In genomic region chr2:181680716-181681117, GRCm38 (mm10) we compare ENCODE assay signal across 8 mouse cellular contexts. TPM values are rescaled to one million over a fixed set of nuclear protein-coding genes. Genes with fewer than 3 reads are reported as not detected.
A peak's percentile ranks its signal among the peaks of the same experiment; 100 is the strongest.
DNase-seq lines count a peak whose midpoint lies in the region; ATAC-seq lines count a peak whose summit lies in the region.

No protein-coding gene starts in this region.

- no peaks in the 10 kb centered on the region for H3K36me3 ChIP-seq in erythroblast, embryonic 14.5 days (ENCODE audit: control insufficient read depth)
- no peaks in the 10 kb centered on the region for H3K36me3 ChIP-seq in hindbrain, embryonic 11.5 days (ENCODE audit: control insufficient read depth, insufficient read depth, low read length)
- no peaks in the 10 kb centered on the region for H3K36me3 ChIP-seq in macrophage (ENCODE audit: inconsistent target)

- H3K9ac ChIP-seq in hindbrain, embryonic 11.5 days (ENCODE audit: low read depth, low read length): peak overlapping the region; percentile 82

- H3K4me1 ChIP-seq in erythroblast, embryonic 14.5 days (ENCODE audit: control insufficient read depth): peaks cover 16% of the 10 kb centered on the region
- peaks cover 7% of the 10 kb centered on the region for H3K4me1 ChIP-seq in hindbrain, embryonic 11.5 days (replicated peaks; ENCODE audit: control insufficient read depth, insufficient read depth, low read length)

- peak overlapping the region; percentile 61 for H3K4me3 ChIP-seq in erythroblast, embryonic 14.5 days (replicated peaks)
- H3K4me3 ChIP-seq in hindbrain, embryonic 11.5 days (ENCODE audit: low read depth, low read length): peak overlapping the region; percentile 64
- H3K4me3 ChIP-seq in macrophage (ENCODE audit: inconsistent target): peak overlapping the region; percentile 49

- no peak overlapping the region for H3K27ac ChIP-seq in hindbrain, embryonic 11.5 days (ENCODE audit: low read depth, low read length)
- no peak overlapping the region for H3K27ac ChIP-seq in macrophage

- no peaks in the 10 kb centered on the region for H3K79me2 ChIP-seq in macrophage (ENCODE audit: inconsistent target)

- WGBS in hindbrain, embryonic 11.5 days: 20% methylated on average over 7 of the region's 7 CpGs
- 12% methylated on average over 7 of the region's 7 CpGs for WGBS in macrophage (ENCODE audit: missing documents)

- H3K9me3 ChIP-seq in erythroblast, embryonic 14.5 days (ENCODE audit: control insufficient read depth, low read length): no peaks in the 10 kb centered on the region
- H3K9me3 ChIP-seq in hindbrain, embryonic 11.5 days (ENCODE audit: control insufficient read depth, low read length): no peaks in the 10 kb centered on the region

- H3K27me3 ChIP-seq in erythroblast, embryonic 14.5 days (ENCODE audit: control insufficient read depth): peaks cover 26% of the 10 kb centered on the region
- H3K27me3 ChIP-seq in hindbrain, embryonic 11.5 days (ENCODE audit: control insufficient read depth, insufficient read depth, low read length): no peaks in the 10 kb centered on the region

- peak; percentile 40 for DNase-seq in thymus, postnatal 4 days
- DNase-seq in thymus, postnatal 36 days: no peak
- DNase-seq in hindbrain, embryonic 11.5 days (ENCODE audit: low spot score): no peak
- DNase-seq in Muller cell, postnatal 12 days (ENCODE audit: inconsistent ontology term): no peak
- DNase-seq in ovary, adult 18-20 months (ENCODE audit: low spot score): no peak

- peak overlapping the region; percentile 95 for H3K4me2 ChIP-seq in hindbrain, embryonic 11.5 days (replicated peaks; ENCODE audit: low read depth, low read length)

- no peak for ATAC-seq in erythroblast, adult 5-6 weeks (replicated peaks; ENCODE audit: low FRiP score, poor library complexity, severe bottlenecking)
- ATAC-seq in hindbrain, embryonic 11.5 days (ENCODE audit: low FRiP score): peak; percentile 25

RNA-seq across cellular contexts. Expression of gene Tcea2, which starts 0.6 kb away (rescaled TPM):
- 0.02 TPM in 1 of 2 replicates, not detected in the other for polyA plus RNA-seq in erythroblast, embryonic 14.5 days (2012)
- not detected in 2 replicates for total RNA-seq in erythroblast, adult 5-6 weeks (2015; ENCODE audit: low replicate concordance)
- not detected in 2 replicates for total RNA-seq in erythroblast, adult 5-6 weeks (2017; ENCODE audit: low replicate concordance)
- polyA plus RNA-seq in hindbrain, embryonic 11.5 days (2014; fragmentation: Nextera tagmentation; extraction: Ambion mirVana): 20.7 and 21.2 TPM in 2 replicates
- 10 to 100 TPM in 6 of 26 experiments, 1 to 10 TPM in 20; 2.8 to 16.7 (median 6.9) TPM for total RNA-seq in macrophage (2018; cell fraction: chromatin; rRNA removed)
- 1 to 10 TPM in 8 of 26 experiments, under 1 TPM in 18; 0.38 to 2.1 (median 0.81) TPM for total RNA-seq in macrophage (2018; cell fraction: cytosol; rRNA removed)
- total RNA-seq in macrophage (2018; cell fraction: nucleus; rRNA removed): 10 to 100 TPM in 6 of 26 experiments, 1 to 10 TPM in 20; 2.0 to 15.0 (median 8.1) TPM
- 1.5 to 3.2 TPM (median 1.9 TPM) in 3 replicates for polyA plus RNA-seq in macrophage (2018)

RNA-seq across cellular contexts. Expression of gene Sox18, which starts 9.3 kb away (rescaled TPM):
- polyA plus RNA-seq in erythroblast, embryonic 14.5 days (2012): 0.15 and 0.19 TPM in 2 replicates
- not detected in 2 replicates for total RNA-seq in erythroblast, adult 5-6 weeks (2015; ENCODE audit: low replicate concordance)
- not detected in 2 replicates for total RNA-seq in erythroblast, adult 5-6 weeks (2017; ENCODE audit: low replicate concordance)
- polyA plus RNA-seq in hindbrain, embryonic 11.5 days (2014; fragmentation: Nextera tagmentation; extraction: Ambion mirVana): 17.0 and 17.1 TPM in 2 replicates
- total RNA-seq in macrophage (2018; cell fraction: chromatin; rRNA removed): not detected
- not detected for total RNA-seq in macrophage (2018; cell fraction: cytosol; rRNA removed)
- not detected for total RNA-seq in macrophage (2018; cell fraction: nucleus; rRNA removed)
- 0.15 TPM in 1 of 3 replicates, not detected in the others for polyA plus RNA-seq in macrophage (2018)

RNA-seq across cellular contexts. Expression of gene Rgs19, which starts 13.1 kb away (rescaled TPM):
- 0.16 and 0.69 TPM in 2 replicates for polyA plus RNA-seq in erythroblast, embryonic 14.5 days (2012)
- 127 and 130 TPM in 2 replicates for total RNA-seq in erythroblast, adult 5-6 weeks (2015; ENCODE audit: low replicate concordance)
- total RNA-seq in erythroblast, adult 5-6 weeks (2017; ENCODE audit: low replicate concordance): 29.4 and 41.5 TPM in 2 replicates
- 62.2 and 63.7 TPM in 2 replicates for polyA plus RNA-seq in hindbrain, embryonic 11.5 days (2014; fragmentation: Nextera tagmentation; extraction: Ambion mirVana)
- 100 to 1,000 TPM in 2 of 26 experiments, 10 to 100 TPM in 24; 14.2 to 128 (median 48.1) TPM for total RNA-seq in macrophage (2018; cell fraction: chromatin; rRNA removed)
- total RNA-seq in macrophage (2018; cell fraction: cytosol; rRNA removed): 100 to 1,000 TPM in 12 of 26 experiments, 10 to 100 TPM in 14; 52.4 to 132 (median 97.4) TPM
- 100 to 1,000 TPM in 6 of 26 experiments, 10 to 100 TPM in 20; 27.0 to 168 (median 66.2) TPM for total RNA-seq in macrophage (2018; cell fraction: nucleus; rRNA removed)
- 74.5 to 107 TPM (median 89.4 TPM) in 3 replicates for polyA plus RNA-seq in macrophage (2018)

RNA-seq across cellular contexts. Expression of gene Lkaaear1, which starts 17.5 kb away (rescaled TPM):
- polyA plus RNA-seq in erythroblast, embryonic 14.5 days (2012): not detected in 2 replicates
- total RNA-seq in erythroblast, adult 5-6 weeks (2015; ENCODE audit: low replicate concordance): not detected in 2 replicates
- total RNA-seq in erythroblast, adult 5-6 weeks (2017; ENCODE audit: low replicate concordance): not detected in 2 replicates
- polyA plus RNA-seq in hindbrain, embryonic 11.5 days (2014; fragmentation: Nextera tagmentation; extraction: Ambion mirVana): not detected in 2 replicates
- total RNA-seq in macrophage (2018; cell fraction: chromatin; rRNA removed): not detected
- total RNA-seq in macrophage (2018; cell fraction: cytosol; rRNA removed): not detected
- not detected for total RNA-seq in macrophage (2018; cell fraction: nucleus; rRNA removed)
- polyA plus RNA-seq in macrophage (2018): not detected in 3 replicates

RNA-seq across cellular contexts. Expression of gene Gm29797, which starts 23.9 kb away (rescaled TPM):
- polyA plus RNA-seq in erythroblast, embryonic 14.5 days (2012): not detected in 2 replicates
- total RNA-seq in erythroblast, adult 5-6 weeks (2015; ENCODE audit: low replicate concordance): not detected in 2 replicates
- total RNA-seq in erythroblast, adult 5-6 weeks (2017; ENCODE audit: low replicate concordance): not detected in 2 replicates
- 0.35 TPM in 1 of 2 replicates, not detected in the other for polyA plus RNA-seq in hindbrain, embryonic 11.5 days (2014; fragmentation: Nextera tagmentation; extraction: Ambion mirVana)
- 1 to 10 TPM in 1 of 26 experiments, not detected in 25; 1.2 TPM for total RNA-seq in macrophage (2018; cell fraction: chromatin; rRNA removed)
- not detected for total RNA-seq in macrophage (2018; cell fraction: cytosol; rRNA removed)
- 1 to 10 TPM in 1 of 26 experiments, not detected in 25; 1.1 TPM for total RNA-seq in macrophage (2018; cell fraction: nucleus; rRNA removed)
- polyA plus RNA-seq in macrophage (2018): not detected in 3 replicates

Comparison
In these comparisons a context has a peak if more than half of its experiments do, and no peak if none do; other contexts are left out.
1. RNA of gene Sox18, which starts 9.3 kb away (polyA plus RNA-seq): 17.0 to 17.1 TPM in hindbrain, embryonic 11.5 days; 0.15 to 0.19 TPM in erythroblast, embryonic 14.5 days and 0.15 TPM in macrophage; every median in the first group is over 10 times any median in the second.
2. RNA of gene Rgs19, which starts 13.1 kb away (polyA plus RNA-seq): 74.5 to 107 TPM in macrophage and 62.2 to 63.7 TPM in hindbrain, embryonic 11.5 days; 0.16 to 0.69 TPM in erythroblast, embryonic 14.5 days; every median in the first group is over 10 times any median in the second.
3. Peak in every context shown above with its lines, with median percentiles within 50 percentile points of each other: H3K4me3 ChIP-seq.